Mouse (Mus musculus) stomach, embryonic 16.5 days (tissue): ENCODE measurements around the gene Myo1g. TPM values are rescaled to one million over a fixed set of nuclear protein-coding genes. Genes with fewer than 3 reads are reported as not detected.
"Not testable (repeated sequence)": the region's sequence is repeated elsewhere in the genome, so short reads cannot be mapped to it uniquely, and the experiment has no call there.

Experiments used
- ATAC-seq: fragments of 200-750 bp; cut with Nextera tagmentation; 2 replicates; pipeline ENCODE4 v1.8.0; 2017; ENCODE audit warnings: moderate number of reproducible peaks, moderate TSS enrichment; ENCODE audit not compliant: insufficient read depth, low FRiP score
- H3K27ac ChIP-seq: fragments of 300-500 bp; sonication (generic); 2 replicates; pipeline ENCODE4 v1.5.1; 2014; ENCODE audit warnings: low read length
- H3K27me3 ChIP-seq: fragments of 300-500 bp; sonication (generic); 2 replicates; pipeline ENCODE4 v1.6.1; 2014; ENCODE audit warnings: low read length, control low read depth, mixed read lengths; ENCODE audit not compliant: control insufficient read depth, insufficient read depth
- H3K36me3 ChIP-seq: fragments of 300-500 bp; sonication (generic); 2 replicates; pipeline ENCODE4 v1.6.1; 2014; ENCODE audit warnings: low read length; ENCODE audit not compliant: control insufficient read depth, insufficient read depth
- H3K4me1 ChIP-seq: fragments of 300-500 bp; sonication (generic); 2 replicates; pipeline ENCODE4 v1.6.1; 2014; ENCODE audit warnings: low read length, control low read depth, mixed read lengths; ENCODE audit not compliant: control insufficient read depth, insufficient read depth
- H3K4me2 ChIP-seq: fragments of 300-500 bp; sonication (generic); 2 replicates; pipeline ENCODE4 v1.6.1; 2014; ENCODE audit warnings: low read depth, low read length, mixed read lengths
- H3K4me3 ChIP-seq: fragments of 300-500 bp; sonication (generic); replicated peaks from 2 replicates; pipeline ENCODE4 v1.5.1; 2014; ENCODE audit warnings: mild to moderate bottlenecking, low read length
- H3K9ac ChIP-seq: fragments of 300-500 bp; sonication (generic); 2 replicates; pipeline ENCODE4 v1.6.1; 2014; ENCODE audit warnings: low read length
- H3K9me3 ChIP-seq: fragments of 300-500 bp; sonication (generic); replicated peaks from 2 replicates; pipeline ENCODE4 v1.6.1; 2016; ENCODE audit warnings: low read length, control low read depth; ENCODE audit not compliant: control insufficient read depth
- WGBS: fragments of 180-500 bp; shearing (Covaris S2); extraction: QIAGEN DNeasy Blood & Tissue Kit; methylation state at CpG from one replicate; pipeline ENCODE4 v1.1.7; 2014; 5-methylcytosine and 5-hydroxymethylcytosine counted together
- polyA plus RNA-seq: library from polyadenylated mRNA; unstranded; fragments of >200 nt; fragmentation: Nextera tagmentation; extraction: Ambion mirVana; gene quantifications from 2 replicates; pipeline ENCODE4 v1.2.1, GENCODE M21; 2015

Gene Myo1g
- polyA plus RNA-seq, 1 experiment from 2014 or later = 3.5 TPM

DNA sequence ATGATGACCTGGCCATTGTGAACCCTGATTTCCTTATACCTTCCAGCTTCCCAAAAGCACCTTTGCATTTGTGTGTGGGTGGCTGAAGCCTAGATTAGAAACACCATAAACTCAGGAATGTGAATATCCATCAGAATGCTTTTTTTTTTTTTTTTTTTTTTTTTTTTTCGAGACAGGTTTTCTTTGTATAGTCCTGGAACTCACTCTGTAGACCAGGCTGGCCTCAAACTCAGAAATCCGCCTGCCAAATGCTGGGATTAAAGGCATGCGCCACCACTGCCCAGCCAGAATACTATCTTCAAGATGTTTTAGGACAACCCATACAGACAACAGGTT, 25.1 kb upstream of the Myo1g start:
- Histone ChIP-seq H3K9ac (peak overlapping the region; percentile 85), H3K4me3 (peak overlapping the region; percentile 76), H3K4me1 (peaks cover 13% of the 10 kb centered on the region), H3K27me3 (no peaks in the 10 kb centered on the region), H3K36me3 (no peaks in the 10 kb centered on the region), H3K9me3 (no peaks in the 10 kb centered on the region), H3K27ac (peak overlapping the region; percentile 99), H3K4me2 (peak overlapping the region; percentile 64)
- 25% methylated on average over 3 of the region's 3 CpGs for WGBS
- no peak for ATAC-seq

DNA sequence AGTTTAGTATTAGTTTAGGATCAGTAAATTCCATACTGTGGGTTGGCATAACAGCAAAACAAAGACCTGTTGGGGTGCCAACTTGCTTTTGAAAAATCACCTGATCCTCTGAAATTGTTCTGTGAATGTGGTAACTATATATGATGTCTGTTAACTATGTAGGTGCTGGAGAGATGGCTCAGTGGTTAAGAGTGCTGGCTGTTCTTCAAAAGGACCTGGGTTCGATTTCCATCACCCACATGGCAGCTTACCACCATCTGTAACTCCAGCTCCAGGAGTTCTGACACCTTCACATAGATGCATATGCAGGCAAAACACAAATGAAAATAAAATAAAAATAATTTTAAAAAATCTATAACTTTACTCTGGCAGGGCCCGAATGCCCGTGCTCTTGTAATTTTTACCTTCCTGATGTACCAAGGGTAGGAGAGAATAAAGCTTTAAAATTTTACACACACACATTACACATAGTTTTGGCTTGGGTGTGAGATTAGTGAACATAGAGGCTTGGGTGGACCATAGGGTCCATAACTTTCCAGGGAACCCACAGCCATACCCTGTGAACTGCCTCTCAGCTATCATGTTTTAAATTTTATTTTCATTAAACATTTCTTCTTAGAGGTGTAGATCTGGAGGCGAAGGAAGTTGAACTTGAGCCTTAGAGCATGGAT, 24.6 kb upstream of the Myo1g start:
- peak overlapping the region; percentile 64; the same call in 1 of the 2 replicates for H3K4me2 ChIP-seq
- peaks cover 13% of the 10 kb centered on the region for H3K4me1 ChIP-seq
- no peaks in the 10 kb centered on the region for H3K27me3 ChIP-seq
- 93% methylated on average over 4 of the region's 4 CpGs for WGBS
- peak overlapping the region; percentile 99 for H3K27ac ChIP-seq
- no peaks in the 10 kb centered on the region for H3K9me3 ChIP-seq
- ATAC-seq = no peak
- H3K4me3 ChIP-seq = no peak overlapping the region
- no peaks in the 10 kb centered on the region for H3K36me3 ChIP-seq
- no peak overlapping the region for H3K9ac ChIP-seq

DNA sequence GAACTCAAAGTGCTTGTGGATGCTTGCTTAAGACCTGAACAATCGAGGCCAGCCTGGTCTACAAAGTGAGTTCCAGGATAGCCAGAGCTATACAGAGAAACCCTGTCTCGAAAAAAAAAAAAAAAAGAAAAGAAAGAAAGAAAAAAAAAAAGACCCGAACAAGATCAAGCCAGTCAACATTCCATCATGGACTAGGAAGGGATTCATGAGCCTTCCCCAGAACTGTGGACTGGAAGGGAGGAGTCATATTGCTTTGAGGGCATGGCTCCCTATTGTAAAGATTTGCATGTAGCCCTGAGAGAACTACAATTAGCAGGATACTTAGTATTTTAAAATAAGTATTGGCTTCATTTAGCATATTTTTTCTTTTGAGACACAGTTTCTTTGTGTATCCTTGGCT, 23.9 kb upstream of the Myo1g start:
- no peaks in the 10 kb centered on the region for H3K9me3 ChIP-seq
- no peak overlapping the region for H3K27ac ChIP-seq
- WGBS = 76% methylated on average over 3 of the region's 3 CpGs
- H3K4me1 ChIP-seq = peaks cover 11% of the 10 kb centered on the region
- no peak overlapping the region for H3K9ac ChIP-seq
- no peaks in the 10 kb centered on the region for H3K36me3 ChIP-seq
- no peak overlapping the region for H3K4me3 ChIP-seq
- ATAC-seq = no peak
- H3K4me2 ChIP-seq = no peak overlapping the region
- no peaks in the 10 kb centered on the region for H3K27me3 ChIP-seq

DNA sequence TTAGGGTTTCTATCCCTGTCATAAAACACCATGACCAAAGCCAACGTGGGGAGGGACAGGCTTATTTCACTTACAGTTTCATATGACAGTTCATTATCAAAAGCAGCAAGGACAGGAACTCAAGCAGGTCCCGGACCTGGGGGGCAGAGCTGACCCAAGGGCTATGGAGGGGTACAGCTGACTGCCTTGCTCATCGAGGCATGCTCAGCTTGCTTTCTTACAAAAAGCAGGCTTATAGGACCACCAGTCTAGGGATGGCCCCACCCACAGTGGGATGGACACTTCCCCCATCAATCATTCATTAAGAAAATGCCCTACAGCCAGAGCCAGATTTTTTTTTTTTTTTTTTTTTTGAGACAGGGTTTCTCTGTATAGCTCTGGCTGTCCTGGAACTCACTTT, 10.0 kb upstream of the Myo1g start:
- Histone ChIP-seq H3K27ac (no peak overlapping the region), H3K9me3 (no peaks in the 10 kb centered on the region), H3K27me3 (no peaks in the 10 kb centered on the region), H3K4me3 (no peak overlapping the region), H3K9ac (no peak overlapping the region), H3K36me3 (peaks cover 9% of the 10 kb centered on the region), H3K4me2 (no peak overlapping the region), H3K4me1 (peaks cover 10% of the 10 kb centered on the region)
- ATAC-seq = no peak
- WGBS = 92% methylated on average over 3 of the region's 3 CpGs

DNA sequence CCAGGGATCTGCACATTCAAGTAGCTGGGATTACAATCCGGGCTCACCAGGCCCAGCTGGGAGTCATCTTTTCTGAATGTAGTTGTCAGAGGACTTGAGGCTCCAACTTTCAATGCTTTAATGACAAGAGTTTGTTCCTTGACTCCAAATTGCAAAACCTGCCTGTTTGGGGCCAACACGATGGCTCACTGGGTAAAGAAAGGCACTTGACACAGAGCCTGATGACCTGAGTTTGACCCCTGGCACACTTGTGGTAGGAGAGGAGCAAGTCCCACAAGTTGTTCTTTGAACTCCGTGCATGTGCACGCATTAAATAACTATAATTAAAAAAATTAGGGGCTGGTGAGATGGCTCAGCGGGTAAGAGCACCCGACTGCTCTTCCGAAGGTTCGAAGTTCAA, 9.2 kb upstream of the Myo1g start:
- 92% methylated on average over 8 of the region's 8 CpGs for WGBS
- no peaks in the 10 kb centered on the region for H3K27me3 ChIP-seq
- no peak overlapping the region for H3K9ac ChIP-seq
- H3K4me1 ChIP-seq = peaks cover 10% of the 10 kb centered on the region
- no peak overlapping the region for H3K27ac ChIP-seq
- H3K36me3 ChIP-seq = peaks cover 16% of the 10 kb centered on the region
- H3K9me3 ChIP-seq = no peaks in the 10 kb centered on the region
- ATAC-seq = no peak
- H3K4me3 ChIP-seq = no peak overlapping the region
- no peak overlapping the region for H3K4me2 ChIP-seq

DNA sequence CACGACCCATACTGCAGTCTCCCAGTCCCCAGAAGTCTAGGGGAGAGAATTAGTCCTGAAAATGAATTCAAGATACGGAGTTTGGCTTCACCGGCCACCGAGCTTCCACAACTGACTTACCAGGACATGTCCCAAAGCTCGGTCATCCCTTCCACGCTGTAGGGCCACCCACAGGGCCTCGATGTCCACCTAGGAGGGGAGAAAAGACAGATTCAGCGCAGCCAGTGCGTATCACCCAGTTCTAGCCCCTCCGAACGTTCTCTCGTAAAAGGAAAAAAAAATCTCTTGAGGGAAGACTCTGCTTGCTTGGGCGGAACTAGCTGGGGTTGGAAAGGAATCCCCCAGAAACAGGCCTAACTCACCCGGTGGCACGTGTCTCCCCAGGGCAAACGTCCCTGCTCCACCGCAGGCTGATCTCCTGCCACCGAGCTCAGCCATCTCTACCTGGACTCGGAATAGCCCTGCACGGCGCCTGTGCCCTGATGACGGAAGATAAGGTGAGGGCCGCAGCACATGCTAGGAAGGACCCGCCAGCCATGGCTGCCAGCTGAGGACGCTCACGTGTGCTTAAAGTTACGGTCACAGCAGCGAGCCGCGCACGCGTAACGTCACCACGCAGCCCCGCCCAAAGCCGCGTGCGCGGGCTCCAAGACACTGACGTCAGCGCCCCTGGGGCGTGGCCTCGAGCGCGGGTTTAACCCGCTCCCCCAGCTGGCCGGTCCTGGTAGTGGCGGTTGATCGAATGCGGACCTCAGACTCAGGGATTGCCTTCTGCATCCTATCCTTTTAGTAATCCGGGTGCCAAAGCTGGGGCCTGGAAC, 7.6 kb upstream of the Myo1g start:
- peak overlapping the region; percentile 78 for H3K4me3 ChIP-seq
- WGBS = under 1% methylated on average over 51 of the region's 51 CpGs
- H3K4me2 ChIP-seq = peak overlapping the region; percentile 83
- no peaks in the 10 kb centered on the region for H3K27me3 ChIP-seq
- no peaks in the 10 kb centered on the region for H3K9me3 ChIP-seq
- peak overlapping the region; percentile 92 for H3K9ac ChIP-seq
- ATAC-seq = peak; percentile 97
- H3K4me1 ChIP-seq = peaks cover 10% of the 10 kb centered on the region
- H3K27ac ChIP-seq = peak overlapping the region; percentile 89
- H3K36me3 ChIP-seq = peaks cover 31% of the 10 kb centered on the region

DNA sequence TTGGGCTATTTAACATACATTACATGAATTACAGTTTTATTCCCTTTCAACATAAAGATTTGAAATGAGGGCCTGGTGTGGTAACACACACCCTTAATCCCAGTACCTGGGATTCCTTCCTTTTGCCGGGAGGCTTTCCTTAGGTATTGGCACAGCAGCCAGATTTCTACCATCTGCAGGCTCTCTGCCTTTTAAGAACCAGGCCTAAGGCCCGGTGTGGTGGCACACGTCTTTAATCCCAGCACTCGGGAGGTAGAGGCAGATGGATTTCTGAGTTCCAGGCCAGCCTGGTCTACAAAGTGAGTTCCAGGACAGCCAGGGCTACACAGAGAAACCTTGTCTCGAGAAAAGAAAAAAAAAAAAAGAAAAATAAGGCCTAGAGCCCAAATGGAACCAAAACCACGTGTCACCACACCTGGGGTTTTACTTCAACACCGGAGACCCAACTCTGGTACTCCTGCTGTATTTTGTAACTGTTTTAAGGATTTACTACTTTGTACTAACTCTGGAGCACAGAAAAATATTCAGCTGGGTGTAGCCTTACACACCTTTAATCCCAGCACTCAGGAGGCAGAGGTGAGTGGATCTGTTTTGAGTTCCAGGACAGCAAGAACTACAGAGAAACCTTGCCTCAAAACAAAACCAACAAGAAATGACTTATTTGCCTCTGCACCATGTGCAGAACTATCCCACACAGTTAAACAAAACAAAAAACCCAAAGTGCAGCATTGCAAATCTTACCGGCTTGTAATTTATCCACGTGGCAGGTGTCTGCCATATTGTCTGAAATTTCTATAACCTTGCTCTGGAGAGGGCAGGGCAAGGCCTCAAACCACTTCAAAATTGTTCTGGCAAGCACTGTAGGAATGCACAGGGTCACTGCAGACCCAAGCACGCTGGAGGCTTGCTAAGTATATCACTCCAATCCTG, 6.8 kb upstream of the Myo1g start:
- peak overlapping the region; percentile 89 for H3K27ac ChIP-seq
- H3K4me1 ChIP-seq = peaks cover 10% of the 10 kb centered on the region
- peaks cover 31% of the 10 kb centered on the region for H3K36me3 ChIP-seq
- peak overlapping the region; percentile 92 for H3K9ac ChIP-seq
- peak overlapping the region; percentile 83 for H3K4me2 ChIP-seq
- WGBS = 14% methylated on average over 10 of the region's 10 CpGs
- H3K4me3 ChIP-seq = peak overlapping the region; percentile 78
- H3K9me3 ChIP-seq = no peaks in the 10 kb centered on the region
- no peak for ATAC-seq
- no peaks in the 10 kb centered on the region for H3K27me3 ChIP-seq

DNA sequence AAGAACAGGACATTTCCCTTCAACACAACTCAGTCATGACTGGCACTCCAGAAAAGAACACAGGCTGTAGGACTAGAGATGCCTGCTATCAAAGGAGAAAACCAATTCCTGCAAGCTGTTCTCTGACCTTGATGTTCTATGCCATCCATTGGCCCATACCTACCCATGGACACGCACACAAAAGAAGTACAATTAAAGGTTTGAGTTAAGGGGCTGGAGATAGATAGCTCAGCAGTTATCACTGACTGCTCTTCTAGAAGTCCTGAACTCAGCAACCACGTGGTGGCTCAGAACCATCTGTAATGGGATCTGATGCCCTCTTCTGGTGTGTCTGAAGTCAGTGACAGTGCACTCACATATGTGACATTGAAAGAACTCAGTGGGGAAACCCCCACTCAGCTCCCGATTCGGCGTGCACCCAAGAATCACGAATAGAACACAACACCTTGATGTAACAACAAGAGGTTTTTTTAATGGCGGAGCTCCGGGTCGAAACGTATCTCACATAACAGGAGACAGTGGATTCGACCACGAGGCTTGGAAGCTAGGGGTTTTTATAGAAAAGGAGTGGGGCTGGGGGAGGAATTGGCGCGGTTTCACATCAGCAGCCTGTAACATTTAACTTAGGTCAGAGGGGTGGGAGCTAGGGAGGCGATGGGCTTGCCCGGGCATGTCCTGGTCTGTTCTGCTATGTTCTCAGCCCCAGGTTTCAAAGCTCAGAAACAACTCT, 5.9 kb upstream of the Myo1g start:
- H3K36me3 ChIP-seq = peaks cover 31% of the 10 kb centered on the region
- H3K9me3 ChIP-seq, H3K27me3 ChIP-seq, H3K4me1 ChIP-seq, ATAC-seq: not testable (repeated sequence)
- peak overlapping the region; percentile 83 for H3K4me2 ChIP-seq
- WGBS = 50% methylated on average over 10 of the region's 16 CpGs
- H3K27ac ChIP-seq = 0 out of 2 replicates have a peak overlapping the region, but pooled peaks have one; percentile 1
- H3K4me3 ChIP-seq = peak overlapping the region; percentile 78
- H3K9ac ChIP-seq = peak overlapping the region; percentile 92
